Mouse (Mus musculus) gastrocnemius, postnatal 4 days (tissue): ENCODE data around the gene BC052040. TPM values are rescaled to one million over a fixed set of nuclear protein-coding genes. Genes with fewer than 3 reads are reported as not detected.

Experiments
- DNase-seq, 2 experiments: peaks; one replicate each; pipeline ENCODE4 v3.0.0; 2021 to 2022; ENCODE audit warnings: low spot score in 2 of 2, mixed read lengths in 2 of 2
- total RNA-seq, 2 experiments: library from RNA; stranded (reverse); gene quantifications; 2 replicates each; pipeline ENCODE4 v1.2.3; 2021

The BC052040 gene
- total RNA-seq, 2 experiments from 2014 or later, result 5.0 to 6.8 TPM

- no peak for DNase-seq
Observed at GRCm38 (mm10) chr2:115694386-115694785, 112.9 kb downstream of the BC052040 start.

GRCm38 (mm10) chr2:115699032-115699431, 117.5 kb downstream of the BC052040 start:
- DNase-seq, result no peak

GRCm38 (mm10) chr2:115702610-115703009, 121.1 kb downstream of the BC052040 start:
- no peak for DNase-seq

GRCm38 (mm10) chr2:115717535-115717934, 136.0 kb downstream of the BC052040 start:
- no peak for DNase-seq

GRCm38 (mm10) chr2:115717980-115718379, 136.5 kb downstream of the BC052040 start:
- DNase-seq, result no peak

GRCm38 (mm10) chr2:115723452-115723851, 141.9 kb downstream of the BC052040 start:
- DNase-seq, result no peak

- DNase-seq, result no peak
Observed at GRCm38 (mm10) chr2:115724216-115724615, 142.7 kb downstream of the BC052040 start.

GRCm38 (mm10) chr2:115724726-115725125, 143.2 kb downstream of the BC052040 start:
- no peak for DNase-seq

- DNase-seq, result no peak
Observed at GRCm38 (mm10) chr2:115725503-115725902, 144.0 kb downstream of the BC052040 start.

- no peak for DNase-seq
Observed at GRCm38 (mm10) chr2:115725926-115726325, 144.4 kb downstream of the BC052040 start.

GRCm38 (mm10) chr2:115726806-115727205, 145.3 kb downstream of the BC052040 start:
- no peak for DNase-seq

- DNase-seq, result no peak
Observed at GRCm38 (mm10) chr2:115728627-115729026, 147.1 kb downstream of the BC052040 start.

GRCm38 (mm10) chr2:115730502-115730901, 149.0 kb downstream of the BC052040 start:
- no peak for DNase-seq

GRCm38 (mm10) chr2:115731171-115731570, 149.7 kb downstream of the BC052040 start:
- DNase-seq, result no peak

- DNase-seq, result no peak
Observed at GRCm38 (mm10) chr2:115732572-115732971, 151.1 kb downstream of the BC052040 start.

- DNase-seq, result no peak
Observed at GRCm38 (mm10) chr2:115733017-115733692, 151.6 kb downstream of the BC052040 start.

GRCm38 (mm10) chr2:115734850-115735249, 153.3 kb downstream of the BC052040 start:
- no peak for DNase-seq

GRCm38 (mm10) chr2:115736416-115736815, 154.9 kb downstream of the BC052040 start:
- DNase-seq, result no peak

- no peak for DNase-seq
Observed at GRCm38 (mm10) chr2:115737966-115738365, 156.4 kb downstream of the BC052040 start.

GRCm38 (mm10) chr2:115742061-115742460, 160.5 kb downstream of the BC052040 start:
- DNase-seq, result no peak

GRCm38 (mm10) chr2:115747639-115748038, 166.1 kb downstream of the BC052040 start:
- no peak for DNase-seq

GRCm38 (mm10) chr2:115751177-115751576, 169.7 kb downstream of the BC052040 start:
- no peak for DNase-seq

- no peak for DNase-seq
Observed at GRCm38 (mm10) chr2:115757685-115758084, 176.2 kb downstream of the BC052040 start.
